11 mouse cellular contexts compared by ENCODE assay signal in genomic region chr4:46643676-46644112, GRCm38 (mm10). TPM values are rescaled to one million over a fixed set of nuclear protein-coding genes. Genes with fewer than 3 reads are reported as not detected.
DNase-seq lines count a peak whose midpoint lies in the region; ATAC-seq lines count a peak whose summit lies in the region.
"Had no signal": no experiment of that assay in that cellular context is flagged by ENCODE, and none has a peak within 500 bp of the region (broad histone marks: within the 10 kb centered on the region; RNA-seq: fewer than 3 reads in every experiment).

No protein-coding gene starts in this region.

- H3K4me1 ChIP-seq in heart, embryonic 16.5 days (ENCODE audit: control insufficient read depth, insufficient read depth, low read length) = 0 out of 2 replicates have a peak, but pooled peaks cover 3% of the 10 kb centered on the region
- H3K4me1 ChIP-seq in midbrain, embryonic 11.5 days (ENCODE audit: control insufficient read depth, insufficient read depth, low read length) = peaks cover 3% of the 10 kb centered on the region; the same call in 1 of the 2 replicates
- peaks cover 4% of the 10 kb centered on the region; the same call in 1 of the 2 replicates for H3K4me1 ChIP-seq in midbrain, embryonic 13.5 days (replicated peaks)
- H3K4me1 ChIP-seq in intestine, embryonic 14.5 days (replicated peaks; ENCODE audit: control insufficient read depth, insufficient read depth, low read length) = no peaks in the 10 kb centered on the region
- H3K4me1 ChIP-seq in stomach, embryonic 14.5 days (ENCODE audit: control insufficient read depth, insufficient read depth, low read length) = no peaks in the 10 kb centered on the region
- no peaks in the 10 kb centered on the region; the same call in 1 of the 2 replicates for H3K4me1 ChIP-seq in hindbrain, embryonic 12.5 days

- H3K36me3 ChIP-seq in heart, embryonic 16.5 days (ENCODE audit: control insufficient read depth, insufficient read depth) = no peaks in the 10 kb centered on the region
- H3K36me3 ChIP-seq in midbrain, embryonic 11.5 days (ENCODE audit: control insufficient read depth, insufficient read depth, low read length) = no peaks in the 10 kb centered on the region
- no peaks in the 10 kb centered on the region for H3K36me3 ChIP-seq in midbrain, embryonic 13.5 days
- H3K36me3 ChIP-seq in intestine, embryonic 14.5 days (ENCODE audit: control insufficient read depth, insufficient read depth, low read length) = no peaks in the 10 kb centered on the region
- no peaks in the 10 kb centered on the region for H3K36me3 ChIP-seq in stomach, embryonic 14.5 days (ENCODE audit: control insufficient read depth, insufficient read depth, low read length)
- H3K36me3 ChIP-seq in hindbrain, embryonic 12.5 days = no peaks in the 10 kb centered on the region

- H3K9me3 ChIP-seq in heart, embryonic 16.5 days (replicated peaks; ENCODE audit: control insufficient read depth, low read length) = no peaks in the 10 kb centered on the region
- no peaks in the 10 kb centered on the region for H3K9me3 ChIP-seq in midbrain, embryonic 11.5 days (ENCODE audit: control insufficient read depth, low read length)
- no peaks in the 10 kb centered on the region for H3K9me3 ChIP-seq in midbrain, embryonic 13.5 days
- no peaks in the 10 kb centered on the region for H3K9me3 ChIP-seq in intestine, embryonic 14.5 days (ENCODE audit: control insufficient read depth, low read length)
- no peaks in the 10 kb centered on the region for H3K9me3 ChIP-seq in stomach, embryonic 14.5 days (ENCODE audit: control insufficient read depth, low read depth, low read length)
- no peaks in the 10 kb centered on the region for H3K9me3 ChIP-seq in hindbrain, embryonic 12.5 days (replicated peaks)

- ATAC-seq in heart, embryonic 16.5 days (replicated peaks; ENCODE audit: extremely low read depth, insufficient read depth, low FRiP score) = 0 out of 2 replicates have a peak, but pooled peaks have one; percentile 17
- ATAC-seq in midbrain, embryonic 11.5 days (ENCODE audit: low FRiP score) = no peak
- no peak for ATAC-seq in midbrain, embryonic 13.5 days
- no peak for ATAC-seq in intestine, embryonic 14.5 days (replicated peaks; ENCODE audit: low FRiP score, low TSS enrichment, low read depth)
- no peak for ATAC-seq in stomach, embryonic 14.5 days (ENCODE audit: insufficient number of reproducible peaks, insufficient read depth, low FRiP score, low read depth)
- no peak for ATAC-seq in hindbrain, embryonic 12.5 days (ENCODE audit: low FRiP score)

- intact Hi-C loops in left cerebral cortex, postnatal 4 days (cut with DNase I) = no loop called here

- no peak overlapping the region for H3K4me3 ChIP-seq in heart, embryonic 16.5 days (ENCODE audit: low read length)
- H3K4me3 ChIP-seq in midbrain, embryonic 11.5 days (ENCODE audit: low read depth, low read length) = no peak overlapping the region
- H3K4me3 ChIP-seq in midbrain, embryonic 13.5 days (replicated peaks) = no peak overlapping the region
- no peak overlapping the region for H3K4me3 ChIP-seq in intestine, embryonic 14.5 days (ENCODE audit: low read depth, low read length)
- no peak overlapping the region for H3K4me3 ChIP-seq in stomach, embryonic 14.5 days (ENCODE audit: low read depth, low read length)
- no peak overlapping the region for H3K4me3 ChIP-seq in hindbrain, embryonic 12.5 days

- DNase-seq in heart, adult 18-20 months = no peak
- peak; percentile 4 for DNase-seq in midbrain, embryonic 11.5 days (ENCODE audit: low spot score, missing footprints)
- DNase-seq in intestine, embryonic 14.5 days (ENCODE audit: low spot score) = no peak
- DNase-seq in left cerebral cortex, postnatal 4 days = no peak
- DNase-seq: embryo, embryonic 11 days; midbrain, embryonic 14.5 days had no signal

- no peak overlapping the region for H3K4me2 ChIP-seq in heart, embryonic 16.5 days (ENCODE audit: low read depth, low read length)
- H3K4me2 ChIP-seq in midbrain, embryonic 11.5 days = no peak overlapping the region
- H3K4me2 ChIP-seq in midbrain, embryonic 13.5 days (replicated peaks) = no peak overlapping the region
- H3K4me2 ChIP-seq in intestine, embryonic 14.5 days (ENCODE audit: low read length) = no peak overlapping the region
- H3K4me2 ChIP-seq in stomach, embryonic 14.5 days (replicated peaks; ENCODE audit: low read depth, low read length) = no peak overlapping the region
- no peak overlapping the region for H3K4me2 ChIP-seq in hindbrain, embryonic 12.5 days (replicated peaks)

- no peak overlapping the region for H3K9ac ChIP-seq in heart, embryonic 16.5 days (ENCODE audit: low read length)
- no peak overlapping the region for H3K9ac ChIP-seq in midbrain, embryonic 11.5 days (ENCODE audit: low read length)
- no peak overlapping the region for H3K9ac ChIP-seq in midbrain, embryonic 13.5 days (replicated peaks)
- no peak overlapping the region for H3K9ac ChIP-seq in intestine, embryonic 14.5 days (ENCODE audit: low read length)
- no peak overlapping the region for H3K9ac ChIP-seq in stomach, embryonic 14.5 days (replicated peaks; ENCODE audit: low read depth, low read length)
- no peak overlapping the region for H3K9ac ChIP-seq in hindbrain, embryonic 12.5 days
- H3K9ac ChIP-seq: liver, embryonic 14.5 days had no signal

- peak overlapping the region; percentile 49 for H3K27ac ChIP-seq in heart, embryonic 16.5 days (ENCODE audit: low read length)
- H3K27ac ChIP-seq in midbrain, embryonic 11.5 days (ENCODE audit: low read depth, low read length) = no peak overlapping the region
- no peak overlapping the region for H3K27ac ChIP-seq in midbrain, embryonic 13.5 days
- peak overlapping the region; percentile 24; the same call in 1 of the 2 replicates for H3K27ac ChIP-seq in intestine, embryonic 14.5 days (ENCODE audit: low read depth)
- H3K27ac ChIP-seq in stomach, embryonic 14.5 days (ENCODE audit: low read length) = peak overlapping the region; percentile 11; the same call in 1 of the 2 replicates
- no peak overlapping the region for H3K27ac ChIP-seq in hindbrain, embryonic 12.5 days
- H3K27ac ChIP-seq: liver, embryonic 14.5 days had no signal

- WGBS in heart, embryonic 16.5 days = 83% methylated on average over 8 of the region's 8 CpGs
- 89% methylated on average over 8 of the region's 8 CpGs for WGBS in midbrain, embryonic 11.5 days
- WGBS in midbrain, embryonic 13.5 days = 84% methylated on average over 8 of the region's 8 CpGs
- WGBS in intestine, embryonic 14.5 days = 86% methylated on average over 8 of the region's 8 CpGs
- 84% methylated on average over 8 of the region's 8 CpGs for WGBS in stomach, embryonic 14.5 days
- WGBS in hindbrain, embryonic 12.5 days = 88% methylated on average over 8 of the region's 8 CpGs

- peaks cover 4% of the 10 kb centered on the region; the same call in 1 of the 2 replicates for H3K27me3 ChIP-seq in heart, embryonic 16.5 days (ENCODE audit: control insufficient read depth, insufficient read depth, low read length)
- peaks cover 6% of the 10 kb centered on the region for H3K27me3 ChIP-seq in midbrain, embryonic 11.5 days (ENCODE audit: control insufficient read depth, insufficient read depth, low read length)
- H3K27me3 ChIP-seq in midbrain, embryonic 13.5 days = peaks cover 13% of the 10 kb centered on the region
- H3K27me3 ChIP-seq in intestine, embryonic 14.5 days (replicated peaks; ENCODE audit: control insufficient read depth, insufficient read depth, low read length) = peaks cover 4% of the 10 kb centered on the region
- no peaks in the 10 kb centered on the region for H3K27me3 ChIP-seq in stomach, embryonic 14.5 days (ENCODE audit: control insufficient read depth, insufficient read depth, low read length)
- peaks cover 11% of the 10 kb centered on the region for H3K27me3 ChIP-seq in hindbrain, embryonic 12.5 days

RNA-seq across cellular contexts. Expression of gene Tbc1d2, which starts 6.3 kb away (rescaled TPM):
- polyA plus RNA-seq in heart, embryonic 16.5 days (2015; fragmentation: Nextera tagmentation; extraction: Ambion mirVana) = 0.80 and 1.1 TPM in 2 replicates
- total RNA-seq in heart, adult 18-20 months (2021) = under 1 TPM; 0.72 to 0.74 TPM
- polyA plus RNA-seq in midbrain, embryonic 11.5 days (2014; fragmentation: Nextera tagmentation; extraction: Ambion mirVana) = 0.43 and 0.60 TPM in 2 replicates
- polyA plus RNA-seq in midbrain, embryonic 13.5 days (2015; fragmentation: Nextera tagmentation; extraction: Ambion mirVana) = 0.54 and 0.55 TPM in 2 replicates
- 3.5 and 4.8 TPM in 2 replicates for polyA plus RNA-seq in intestine, embryonic 14.5 days (2014; fragmentation: Nextera tagmentation; extraction: Ambion mirVana)
- 2.2 and 2.3 TPM in 2 replicates for polyA plus RNA-seq in stomach, embryonic 14.5 days (2014; fragmentation: Nextera tagmentation; extraction: Ambion mirVana)
- polyA plus RNA-seq in hindbrain, embryonic 12.5 days (2016; fragmentation: Nextera tagmentation; extraction: Ambion mirVana) = 1.4 and 1.5 TPM in 2 replicates
- 1 to 10 TPM; 1.3 to 1.4 TPM for total RNA-seq in left cerebral cortex, postnatal 4 days (2021)

RNA-seq across cellular contexts. Expression of gene Coro2a, which starts 41.7 kb away (rescaled TPM):
- polyA plus RNA-seq in heart, embryonic 16.5 days (2015; fragmentation: Nextera tagmentation; extraction: Ambion mirVana) = 3.6 and 7.1 TPM in 2 replicates
- total RNA-seq in heart, adult 18-20 months (2021) = 1 to 10 TPM in 1 of 2 experiments, under 1 TPM in 1; 0.32 to 1.0 TPM
- polyA plus RNA-seq in midbrain, embryonic 11.5 days (2014; fragmentation: Nextera tagmentation; extraction: Ambion mirVana) = 2.2 TPM in 2 replicates
- 2.5 and 3.9 TPM in 2 replicates for polyA plus RNA-seq in midbrain, embryonic 13.5 days (2015; fragmentation: Nextera tagmentation; extraction: Ambion mirVana)
- 28.0 and 36.1 TPM in 2 replicates for polyA plus RNA-seq in intestine, embryonic 14.5 days (2014; fragmentation: Nextera tagmentation; extraction: Ambion mirVana)
- 10.8 and 11.7 TPM in 2 replicates for polyA plus RNA-seq in stomach, embryonic 14.5 days (2014; fragmentation: Nextera tagmentation; extraction: Ambion mirVana)
- polyA plus RNA-seq in hindbrain, embryonic 12.5 days (2016; fragmentation: Nextera tagmentation; extraction: Ambion mirVana) = 7.0 and 7.4 TPM in 2 replicates
- 10 to 100 TPM; 37.9 to 39.9 TPM for total RNA-seq in left cerebral cortex, postnatal 4 days (2021)

Comparison
In these comparisons a context has a peak if more than half of its experiments do, and no peak if none do; other contexts are left out.
1. H3K27ac ChIP-seq: peak in heart, embryonic 16.5 days (single experiment), intestine, embryonic 14.5 days (single experiment) and stomach, embryonic 14.5 days (single experiment); none in midbrain, embryonic 11.5 days (single experiment), midbrain, embryonic 13.5 days (single experiment) and hindbrain, embryonic 12.5 days (single experiment).